Mouse (Mus musculus) left cerebral cortex, postnatal 14 days (tissue): Measurements from ENCODE around the gene Gm14085. TPM values are rescaled to one million over a fixed set of nuclear protein-coding genes. Genes with fewer than 3 reads are reported as not detected.

ENCODE experiments used
- DNase-seq, 2 experiments: peaks; one replicate each; pipeline ENCODE4 v3.0.0; 2021 to 2022; ENCODE audit warnings: low spot score in 2 of 2, mixed read lengths in 1 of 2
- intact Hi-C: fragments of 180-260 bp; cut with DNase I; formaldehyde crosslinking; loops from one replicate; pipeline ENCODE4 v1.15.1; 2025
- total RNA-seq, 2 experiments: library from RNA; stranded (reverse); gene quantifications; 2 replicates each; pipeline ENCODE4 v1.2.3; 2021

Gm14085 gene
- total RNA-seq, 2 experiments from 2014 or later: not detected

DNA sequence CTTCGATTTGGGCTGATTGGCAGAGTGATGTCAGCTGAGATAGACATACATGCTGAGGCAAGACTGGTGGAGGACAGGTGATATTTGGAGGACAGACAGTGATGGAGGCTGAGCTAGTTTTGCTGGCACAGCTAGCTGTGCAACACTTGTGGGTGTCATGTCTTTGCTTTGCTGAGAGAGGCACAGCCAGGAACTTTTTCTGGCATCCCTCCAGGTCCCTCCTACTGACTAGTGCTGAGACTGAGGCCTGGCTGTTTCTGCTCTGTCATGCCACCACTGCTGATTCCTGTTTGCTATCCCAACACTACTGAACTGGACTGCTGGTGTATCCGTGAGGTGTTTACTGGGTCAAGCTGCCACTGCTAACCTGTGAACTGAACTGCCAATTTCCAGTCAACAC is 48.6 kb downstream of the Gm14085 start:
- peak; percentile 45 to 62 for DNase-seq
- intact Hi-C loops: no loop called here

DNA sequence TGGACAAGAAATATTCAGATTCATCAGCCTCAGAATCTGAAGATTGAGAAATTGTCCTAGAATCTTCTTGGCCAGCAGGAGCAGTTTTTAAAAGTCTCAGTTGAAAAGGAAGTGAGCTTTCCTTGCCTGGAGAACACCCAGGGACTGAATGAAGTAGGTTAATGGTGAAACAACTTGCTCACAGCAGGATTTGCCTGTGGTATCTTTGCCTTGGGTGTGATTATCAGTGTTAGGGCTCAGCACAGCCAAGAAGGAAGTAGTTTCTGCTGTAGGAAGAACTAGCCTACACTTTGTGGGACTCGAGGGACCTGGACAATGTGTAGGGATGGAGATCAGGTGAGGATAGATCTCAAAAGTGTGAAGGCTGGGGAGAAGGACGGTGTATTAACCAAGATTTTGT is 49.9 kb downstream of the Gm14085 start:
- DNase-seq: no peak
- intact Hi-C loops: no loop called here

DNA sequence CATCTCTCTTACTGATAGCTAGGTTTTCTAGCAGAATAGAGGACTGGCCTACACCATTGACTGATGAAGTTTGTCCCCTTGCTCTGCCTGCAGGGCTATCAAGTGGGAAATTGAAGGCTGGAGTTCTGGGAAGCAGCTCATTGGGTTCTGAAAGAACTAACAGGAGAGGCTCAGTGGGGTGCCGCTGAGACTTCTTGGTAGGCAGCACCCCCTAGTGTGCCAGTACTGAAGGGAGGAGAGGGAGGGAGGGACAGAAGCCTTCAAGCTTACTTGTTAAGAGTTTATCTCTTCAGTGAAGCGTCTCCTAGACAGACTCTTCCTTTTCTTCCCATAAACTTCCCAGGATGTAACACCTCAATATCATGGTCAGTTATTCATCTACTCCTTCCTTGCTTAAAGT is 73.6 kb downstream of the Gm14085 start:
- intact Hi-C loops: loop anchor here (1.0 to 10.0 kb wide), 3 partner anchors 177 to 361 kb away; no protein-coding TSS in a partner anchor
- peak; percentile 57 to 68 for DNase-seq

DNA sequence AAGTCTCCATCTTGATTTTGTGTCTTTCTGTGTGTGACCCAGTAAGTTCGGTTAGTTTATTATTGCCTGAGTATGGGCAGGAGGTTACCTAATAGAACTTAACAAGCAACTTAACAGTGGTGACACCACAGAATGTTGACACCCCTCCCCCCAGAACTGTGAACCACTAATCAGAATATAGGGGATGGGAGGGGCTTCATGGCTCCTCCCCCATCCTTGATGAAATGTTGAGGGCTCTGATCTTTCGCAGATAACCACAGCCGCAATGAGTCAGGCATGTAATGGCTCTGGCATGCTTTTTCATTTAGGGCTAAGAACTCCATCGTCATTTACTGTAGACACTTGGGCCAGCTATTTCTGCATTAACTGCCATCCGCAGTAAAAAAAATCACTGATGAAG is 76.5 kb downstream of the Gm14085 start:
- no peak for DNase-seq
- intact Hi-C loops: no loop called here

DNA sequence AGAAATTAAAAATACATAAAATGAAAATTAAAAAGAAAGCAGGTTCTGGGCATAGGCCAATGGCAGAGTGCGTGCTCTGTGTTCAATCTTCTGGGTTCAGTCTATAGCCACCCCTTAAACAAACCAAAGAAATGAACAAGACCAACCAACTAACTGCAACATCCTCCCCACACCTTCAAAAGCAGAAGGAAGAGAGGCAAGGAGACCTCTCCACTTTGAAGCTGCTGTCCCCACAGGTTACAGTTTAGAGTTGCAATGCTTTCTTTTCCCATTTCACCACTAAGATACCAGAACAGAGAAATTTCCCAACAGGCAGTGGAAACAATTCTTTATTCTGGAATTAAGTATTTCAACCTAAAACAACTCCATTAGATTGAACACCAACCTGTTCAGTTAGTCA is 77.5 kb downstream of the Gm14085 start:
- no peak for DNase-seq
- intact Hi-C loops: no loop called here

DNA sequence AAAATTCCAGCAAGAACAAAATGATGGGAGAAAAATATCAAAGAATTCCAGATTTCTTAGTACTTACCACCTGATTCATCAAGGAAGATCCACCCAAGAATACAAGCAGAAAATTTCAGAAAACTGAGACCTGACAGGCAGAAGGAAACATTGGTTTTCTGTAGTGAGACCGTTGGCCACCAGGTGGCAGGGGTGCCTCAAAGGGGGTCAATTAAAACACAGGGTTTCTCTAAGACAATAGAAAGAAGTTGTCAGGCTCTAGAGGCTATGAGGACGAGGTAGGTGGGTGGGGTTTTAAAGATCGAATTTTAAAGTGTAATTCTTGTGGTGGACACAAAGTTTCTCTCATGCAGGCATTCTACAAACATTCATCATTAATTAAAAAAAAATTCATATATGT is 84.7 kb downstream of the Gm14085 start:
- peak in 1 of 2 experiments; percentile 55 for DNase-seq
- intact Hi-C loops: loop anchor here (1.0 kb wide), 1 partner anchor 60 kb away; no protein-coding TSS in a partner anchor

DNA sequence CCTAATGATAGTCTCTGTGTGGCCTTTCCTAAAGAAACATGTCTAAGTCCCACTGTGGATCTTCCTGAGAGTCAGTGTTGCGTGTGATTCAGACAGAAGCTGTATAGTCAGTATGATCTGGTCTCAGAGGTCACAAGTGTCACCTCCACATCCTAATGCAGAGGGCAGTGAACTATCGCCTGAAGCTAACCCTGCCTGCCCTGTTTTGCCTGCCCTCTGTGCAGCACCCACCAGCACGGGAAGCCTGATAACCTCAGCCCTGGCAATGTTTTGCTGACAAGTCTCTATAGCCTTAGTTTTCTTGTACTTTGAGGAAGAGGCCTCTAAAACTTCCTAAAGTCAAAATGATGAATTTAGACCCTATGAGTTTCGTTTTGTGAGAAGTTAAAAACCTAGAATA is 85.7 kb downstream of the Gm14085 start:
- DNase-seq: no peak
- intact Hi-C loops: loop anchor here (5.0 to 10.0 kb wide), 2 partner anchors 42 to 184 kb away; partner anchors contain the start of gene Gatm

DNA sequence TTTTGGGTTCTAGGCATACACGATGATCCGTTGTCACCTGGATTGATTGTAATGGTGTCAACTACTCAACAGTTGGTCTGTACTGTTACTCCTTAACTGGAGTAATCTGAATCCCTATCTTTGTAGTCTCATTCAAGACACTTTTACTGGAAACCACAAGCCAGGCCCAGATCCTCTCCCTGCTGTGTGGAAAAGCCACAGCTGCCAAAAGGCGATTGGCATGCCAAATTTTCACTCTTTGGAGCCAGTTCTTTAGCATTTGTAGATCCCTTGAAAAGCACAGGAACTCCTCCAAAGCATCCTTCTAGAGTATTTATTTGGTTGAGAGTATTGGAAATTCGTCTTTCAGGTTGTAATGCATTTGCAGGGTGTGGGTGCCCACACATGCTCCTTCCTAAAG is 86.6 kb downstream of the Gm14085 start:
- no peak for DNase-seq
- intact Hi-C loops: loop anchor here (5.0 to 10.0 kb wide), 2 partner anchors 41 to 183 kb away; partner anchors contain the start of gene Gatm

DNA sequence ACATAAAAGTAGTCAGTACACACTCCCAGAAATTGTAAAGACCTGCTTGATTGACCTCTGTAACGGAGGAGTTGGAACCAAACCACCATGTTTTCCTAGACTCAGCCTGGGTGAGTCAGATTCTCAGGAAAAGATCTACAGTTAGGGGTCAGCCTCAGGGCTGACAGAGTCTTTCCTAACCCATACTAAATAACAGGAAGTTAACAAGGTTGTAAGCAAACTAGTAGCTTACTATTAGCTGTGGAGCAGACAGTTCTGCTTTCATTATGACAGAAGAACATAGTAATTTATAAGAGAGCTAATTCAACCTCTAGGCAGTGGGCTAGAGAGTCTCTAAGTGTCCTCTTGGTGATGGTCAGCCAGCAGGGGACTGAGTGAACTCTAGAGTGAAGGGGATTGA is 87.7 kb downstream of the Gm14085 start:
- no peak for DNase-seq
- intact Hi-C loops: loop anchor here (5.0 to 10.0 kb wide), 2 partner anchors 40 to 182 kb away; partner anchors contain the start of gene Gatm

DNA sequence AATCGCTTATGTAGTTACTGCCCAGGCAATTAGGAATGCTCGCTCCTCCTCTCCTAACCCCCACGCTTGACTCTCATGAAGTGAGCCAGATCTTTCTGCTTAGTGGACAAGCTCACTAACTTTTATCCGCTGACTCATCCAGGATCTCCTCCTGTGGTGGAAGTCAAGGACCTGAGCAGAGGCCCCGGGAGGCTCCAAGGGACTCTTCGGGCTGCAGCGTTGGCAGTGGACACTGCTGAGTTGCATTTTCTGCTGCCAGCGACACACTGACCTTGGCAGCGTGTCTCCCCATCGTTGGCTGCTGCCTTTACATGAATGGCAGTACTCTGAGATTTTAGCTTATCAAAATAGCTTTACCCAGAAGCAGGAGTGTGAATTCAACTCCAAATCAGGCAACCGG is 90.7 kb downstream of the Gm14085 start:
- no peak for DNase-seq
- intact Hi-C loops: loop anchor here (10.0 kb wide), 1 partner anchor 179 kb away; no protein-coding TSS in a partner anchor

DNA sequence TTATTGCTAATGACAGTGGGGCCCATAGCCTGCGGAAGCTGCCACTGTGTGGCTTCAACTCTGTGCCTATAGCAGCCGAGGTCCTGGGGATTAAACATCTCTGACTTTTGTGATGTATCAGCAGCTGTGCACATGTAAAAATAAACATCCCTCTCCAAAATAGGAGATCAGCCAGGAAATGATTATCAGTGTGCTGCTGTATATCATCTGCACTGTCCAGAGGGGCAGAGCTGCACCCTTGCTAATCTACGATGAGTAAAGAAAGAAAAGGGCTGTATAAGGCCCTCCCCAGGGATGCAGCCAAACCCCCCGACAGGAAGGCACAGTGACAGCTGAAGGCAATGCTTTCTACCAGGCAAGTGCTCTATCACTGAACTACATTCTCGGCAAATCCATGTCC is 91.6 kb downstream of the Gm14085 start:
- no peak for DNase-seq
- intact Hi-C loops: loop anchor here (10.0 kb wide), 1 partner anchor 179 kb away; no protein-coding TSS in a partner anchor

DNA sequence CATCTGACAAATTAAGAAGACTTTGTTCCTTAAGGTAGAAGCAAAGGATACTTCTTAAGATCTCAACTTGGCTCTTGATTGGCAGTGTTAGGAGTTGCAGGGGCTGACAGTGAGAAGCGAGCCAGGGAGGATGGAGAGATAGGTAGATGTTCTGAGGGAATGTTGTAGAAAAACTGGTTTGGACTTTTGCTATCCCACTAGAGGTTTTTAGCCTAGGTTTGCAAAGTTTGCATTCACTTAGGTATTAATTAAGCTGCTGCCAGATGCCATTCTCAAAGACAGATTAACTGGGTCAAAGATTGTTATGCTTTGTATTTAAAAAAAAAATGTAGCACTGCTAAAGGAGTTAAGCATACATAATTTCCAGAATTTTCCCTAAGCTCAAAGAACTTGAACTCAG is 92.6 kb downstream of the Gm14085 start:
- no peak for DNase-seq
- intact Hi-C loops: loop anchor here (10.0 kb wide), 1 partner anchor 177 kb away; no protein-coding TSS in a partner anchor

Other genes starting within 250 kb of the Gm14085 start
- gene Duox2, start 186.5 kb upstream of the Gm14085 start, total RNA-seq: under 1 TPM in 1 of 2 experiments, not detected in 1; 0.09 TPM
- gene Duoxa2, start 186.0 kb upstream of the Gm14085 start, total RNA-seq: not detected
- gene Duoxa1, start 171.2 kb upstream of the Gm14085 start, total RNA-seq: not detected
- under 1 TPM; 0.07 to 0.15 TPM for gene Duox1, start 169.3 kb upstream of the Gm14085 start, total RNA-seq
- gene Shf, start 115.8 kb upstream of the Gm14085 start, total RNA-seq: 10 to 100 TPM; 75.3 to 77.1 TPM
- not detected for gene Slc28a2, start 58.5 kb upstream of the Gm14085 start, total RNA-seq
- 10 to 100 TPM; 56.6 to 58.7 TPM for gene Gatm, start 126.4 kb downstream of the Gm14085 start, total RNA-seq
- under 1 TPM; 0.46 to 0.63 TPM for gene AA467197, start 152.0 kb downstream of the Gm14085 start, total RNA-seq
- gene Slc30a4, start 217.7 kb downstream of the Gm14085 start, total RNA-seq: 10 to 100 TPM; 38.0 to 40.9 TPM